Mouse (Mus musculus) heart, postnatal 4 days (tissue): ENCODE measurements around the gene Msh4. TPM values are rescaled to one million over a fixed set of nuclear protein-coding genes. Genes with fewer than 3 reads are reported as not detected.
"Not testable (repeated sequence)": the region's sequence is repeated elsewhere in the genome, so short reads cannot be mapped to it uniquely, and the experiment has no call there.

Experiments
- DNase-seq: peaks from one replicate; pipeline ENCODE4 v3.0.0; 2021
- total RNA-seq, 2 experiments: library from RNA; stranded (reverse); gene quantifications; 2 replicates each; pipeline ENCODE4 v1.2.3; 2021

The Msh4 gene
- total RNA-seq, 2 experiments from 2014 or later, result 0.29 to 0.31 TPM

DNA sequence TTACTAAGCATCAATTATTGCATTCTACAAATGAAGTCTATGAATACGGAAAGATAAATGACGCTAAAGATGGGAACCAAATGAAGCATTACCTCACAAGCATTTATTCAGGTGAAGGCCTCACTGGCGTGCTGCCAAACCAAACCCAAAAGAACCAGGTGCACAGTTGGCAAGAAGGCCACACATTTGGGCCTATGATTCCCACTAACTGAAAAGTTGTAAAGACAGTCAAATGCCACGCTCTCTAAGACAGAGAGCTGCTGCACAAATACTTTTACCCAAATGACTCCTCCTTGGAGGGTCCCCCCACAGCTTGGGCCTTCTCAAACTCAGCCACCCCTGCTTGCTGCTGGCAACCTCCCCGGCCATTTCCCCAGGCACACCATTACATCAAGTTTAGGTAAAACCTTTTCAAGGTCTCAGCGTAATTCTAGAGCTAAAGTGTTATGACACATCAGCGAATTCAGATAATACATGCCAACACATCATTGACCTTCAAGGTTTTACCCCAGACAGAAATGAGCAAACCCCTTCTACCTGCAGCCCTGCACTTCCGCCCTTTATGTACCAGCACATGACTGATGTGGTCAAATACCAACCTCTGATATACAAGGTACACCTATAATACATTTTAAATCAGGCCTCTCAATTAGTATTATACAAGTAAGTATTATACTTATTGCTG lies 5.4 kb upstream of the Msh4 start:
- no peak for DNase-seq

DNA sequence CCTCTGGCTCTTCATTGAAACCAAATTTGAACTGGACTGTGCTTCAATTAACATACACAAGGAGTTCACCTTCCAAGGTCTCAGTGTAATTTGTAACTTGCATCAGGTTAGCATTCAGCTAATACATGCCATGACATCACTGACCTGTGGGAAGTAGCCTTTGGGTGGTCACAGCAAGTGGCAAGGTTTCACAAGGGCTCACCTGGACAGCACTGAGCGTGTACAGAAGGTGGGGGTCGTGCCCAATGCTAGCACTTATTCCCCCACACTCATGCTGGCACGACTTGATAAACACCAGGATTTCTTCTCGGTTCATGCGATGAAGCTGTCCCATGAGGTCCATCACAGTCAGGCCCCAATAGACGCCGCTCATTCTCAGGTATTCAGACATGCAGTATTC lies 4.6 kb upstream of the Msh4 start:
- DNase-seq, result no peak

DNA sequence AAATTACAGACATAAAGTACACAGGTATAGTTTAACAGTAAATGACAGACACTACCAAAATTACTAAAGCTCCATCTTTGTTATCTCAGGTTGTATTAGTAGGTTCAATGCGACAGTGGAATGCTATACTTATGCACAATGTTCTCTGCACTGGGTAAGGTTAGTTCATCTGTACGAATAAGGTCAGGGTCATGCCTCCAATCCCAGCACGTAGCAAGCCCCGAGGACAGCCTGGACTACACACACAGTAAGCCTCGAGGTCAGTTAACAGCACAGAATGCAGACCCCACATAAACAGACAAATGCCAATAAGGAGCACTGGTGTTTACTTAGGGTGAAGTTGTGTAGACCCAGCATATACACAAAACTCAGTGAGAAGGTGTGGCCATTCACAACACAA lies 3.0 kb upstream of the Msh4 start:
- no peak for DNase-seq

DNA sequence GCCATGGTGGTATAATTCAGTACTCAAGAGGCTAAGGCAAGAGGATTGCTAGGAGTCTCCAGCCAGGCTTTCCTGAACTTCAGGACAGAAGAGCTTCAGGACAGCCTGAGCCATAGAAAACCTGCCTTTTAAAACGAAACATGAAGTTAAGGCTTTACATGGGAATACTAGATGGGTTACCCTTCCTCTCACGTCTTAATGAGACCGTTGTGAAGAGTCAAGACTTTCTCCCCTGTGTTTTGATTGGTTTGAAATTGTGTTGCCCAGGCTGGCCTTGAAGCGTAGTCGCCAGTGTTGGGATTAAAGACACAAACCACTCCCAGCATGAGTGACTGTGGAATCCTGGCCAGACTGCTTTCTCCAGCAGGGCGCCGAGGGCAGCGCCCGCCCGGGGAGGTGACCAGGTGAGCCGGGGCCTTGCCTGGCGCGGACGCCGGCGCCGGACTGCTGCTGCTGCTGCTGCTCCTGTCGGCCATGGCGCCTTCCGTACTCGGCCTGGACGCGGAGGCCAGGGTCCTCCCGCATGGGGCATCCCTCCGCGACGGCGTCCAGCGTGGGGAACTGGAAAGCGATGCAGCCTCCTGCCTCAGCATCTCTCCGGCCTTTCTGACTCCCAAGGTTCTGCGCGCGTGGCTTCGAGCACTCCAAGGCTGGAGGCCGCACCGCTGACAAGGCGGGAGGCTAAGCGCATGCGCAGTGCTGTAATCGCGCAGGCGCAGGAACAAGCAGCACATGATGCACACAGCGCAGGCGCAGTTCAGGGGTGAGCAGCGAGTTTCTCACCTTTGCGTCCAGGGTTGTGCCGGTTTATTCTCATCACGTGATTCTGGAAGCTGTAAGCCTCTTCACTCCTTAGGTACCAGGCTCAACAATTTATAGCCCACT lies 445 bp downstream of the Msh4 start:
- peak; percentile 15 for DNase-seq

DNA sequence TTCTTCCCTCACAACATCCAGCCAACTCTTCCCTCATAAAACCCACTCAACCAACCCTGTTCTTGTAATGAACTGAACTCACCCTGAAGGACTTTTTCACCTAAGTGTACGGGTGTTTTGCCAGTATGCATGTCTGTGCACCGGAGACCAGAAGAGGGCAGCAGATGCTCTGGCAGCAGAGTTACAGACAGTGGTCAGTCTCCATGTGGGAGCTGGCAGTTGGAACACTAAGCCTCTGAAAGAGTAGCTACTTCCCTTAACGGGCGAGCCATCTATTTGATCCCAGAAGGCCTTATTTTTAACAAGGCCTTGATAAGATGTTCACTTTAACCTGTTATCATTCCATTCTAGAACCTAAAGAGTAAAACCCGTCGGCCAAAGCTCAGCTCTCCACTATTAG lies 1.4 kb downstream of the Msh4 start:
- DNase-seq, result peak; percentile 65

DNA sequence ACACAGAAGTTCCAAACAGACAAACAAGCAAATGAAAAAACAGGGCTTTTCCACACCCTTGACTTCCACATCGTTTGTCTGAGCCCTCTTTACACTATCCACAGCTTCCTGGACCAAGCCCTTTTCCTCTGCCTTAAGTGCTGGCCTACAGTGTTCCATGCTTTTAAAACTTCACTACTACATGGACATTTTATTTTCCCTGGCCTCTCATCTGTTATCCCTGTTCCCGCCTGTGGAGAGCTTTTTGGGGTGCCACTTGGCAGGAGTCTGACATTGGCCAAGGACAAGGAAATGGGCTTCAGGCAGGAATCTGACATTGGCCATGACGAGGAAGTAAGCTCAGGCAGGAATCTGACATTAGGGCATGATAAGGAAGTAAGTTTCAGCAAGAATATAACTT lies 3.3 kb downstream of the Msh4 start:
- no peak for DNase-seq

DNA sequence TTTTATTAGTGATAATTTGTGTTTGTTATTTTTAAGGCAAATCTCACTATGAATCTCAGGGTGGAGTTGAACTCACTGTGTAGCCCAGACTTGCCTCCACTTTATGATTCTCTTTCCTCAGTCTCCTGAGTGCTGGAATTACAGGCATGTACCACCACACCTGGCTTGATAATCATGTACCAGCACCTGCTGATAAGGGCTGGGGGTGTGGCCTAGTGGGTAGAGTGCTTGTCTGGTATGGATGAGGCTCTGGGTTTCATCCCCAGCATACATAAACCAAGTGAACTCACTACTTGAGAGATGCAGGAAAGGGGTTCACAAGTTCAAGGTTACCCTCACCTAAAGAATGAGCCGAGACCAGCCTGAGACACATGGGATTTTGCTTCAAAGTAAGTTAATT lies 4.0 kb downstream of the Msh4 start:
- no peak for DNase-seq

DNA sequence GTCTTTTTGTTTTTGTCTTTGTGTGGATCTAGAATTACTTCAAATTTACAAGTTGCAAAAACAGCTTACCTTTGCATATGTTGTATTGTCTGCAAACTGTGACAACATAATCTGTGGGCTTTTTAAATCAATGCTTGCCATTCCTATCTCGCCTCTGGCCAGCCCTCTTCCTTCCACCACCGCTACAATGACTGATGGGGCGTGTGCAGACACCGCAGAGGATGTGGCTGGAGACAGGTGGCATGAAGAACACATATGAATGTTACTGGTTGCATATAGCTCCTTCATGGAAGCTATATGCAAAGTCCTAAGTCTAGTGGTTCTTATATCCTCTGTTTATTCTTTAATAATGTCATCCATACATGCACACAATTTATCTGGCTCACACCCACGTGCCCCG lies 8.7 kb downstream of the Msh4 start:
- DNase-seq, result no peak

DNA sequence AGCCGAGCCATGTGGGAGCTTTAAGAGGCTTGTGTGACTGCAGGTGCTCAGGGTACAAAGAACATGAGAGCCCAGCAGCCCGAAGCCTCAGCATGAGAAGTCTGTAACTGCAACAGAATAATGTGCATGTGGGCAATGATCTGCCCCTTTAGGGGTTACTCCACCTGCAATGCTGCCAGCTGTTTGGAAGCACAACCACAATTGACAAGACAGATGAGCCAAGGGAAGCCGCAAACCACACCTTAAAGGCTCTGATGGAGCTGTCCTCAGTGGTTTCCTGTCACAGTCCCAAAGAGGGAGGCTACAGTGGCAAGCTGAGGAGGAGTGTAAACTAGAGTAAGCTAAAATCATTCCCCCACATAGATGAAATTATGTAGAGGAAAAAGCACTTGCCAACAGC lies 10.5 kb downstream of the Msh4 start:
- no peak for DNase-seq

DNA sequence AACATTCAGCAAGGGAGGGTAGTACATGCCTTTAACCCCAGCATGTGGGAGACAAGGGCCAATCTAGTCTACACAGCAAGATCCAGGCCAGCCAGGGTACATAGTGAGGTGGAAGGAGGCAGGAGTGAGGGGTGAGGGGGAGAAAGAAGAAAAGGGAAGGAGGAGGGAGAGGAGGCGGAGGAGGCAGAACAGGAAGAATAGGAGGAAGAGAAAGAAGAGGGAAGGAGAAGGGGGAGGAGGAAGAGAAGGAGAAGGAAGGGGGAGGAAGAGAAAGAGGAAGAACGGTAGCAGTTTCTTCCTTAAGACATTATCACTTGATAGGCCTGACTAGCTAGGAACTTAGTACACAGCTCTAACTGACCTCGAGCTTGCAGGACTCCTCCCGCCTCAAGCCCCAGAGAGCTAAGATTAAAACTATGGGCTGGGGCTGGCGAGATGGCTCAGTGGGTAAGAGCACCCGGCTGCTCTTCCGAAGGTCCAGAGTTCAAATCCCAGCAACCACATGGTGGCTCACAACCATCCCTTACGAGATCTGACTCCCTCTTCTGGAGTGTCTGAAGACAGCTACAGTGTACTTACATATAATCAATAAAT lies 16.7 kb downstream of the Msh4 start:
- no peak for DNase-seq

DNA sequence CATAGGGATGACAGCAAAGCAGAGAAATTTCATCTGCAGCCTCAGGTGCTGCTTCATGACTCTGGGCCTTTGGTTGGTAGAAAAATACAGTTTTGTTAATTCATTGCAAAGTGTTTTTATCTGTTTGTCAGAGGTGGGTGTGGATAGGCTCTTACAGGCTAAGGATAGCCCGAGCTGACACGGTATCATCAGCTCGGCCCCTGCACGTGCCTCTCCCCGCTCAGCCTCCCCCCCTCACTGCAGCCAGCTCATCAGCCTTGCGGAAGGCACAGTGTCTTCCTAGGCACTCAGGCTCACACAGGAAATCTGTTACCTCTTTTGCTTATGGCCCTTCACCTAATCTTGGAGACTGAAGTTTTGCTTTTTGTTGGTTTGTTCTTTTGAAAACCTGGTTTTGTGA lies 17.8 kb downstream of the Msh4 start:
- DNase-seq, result no peak

DNA sequence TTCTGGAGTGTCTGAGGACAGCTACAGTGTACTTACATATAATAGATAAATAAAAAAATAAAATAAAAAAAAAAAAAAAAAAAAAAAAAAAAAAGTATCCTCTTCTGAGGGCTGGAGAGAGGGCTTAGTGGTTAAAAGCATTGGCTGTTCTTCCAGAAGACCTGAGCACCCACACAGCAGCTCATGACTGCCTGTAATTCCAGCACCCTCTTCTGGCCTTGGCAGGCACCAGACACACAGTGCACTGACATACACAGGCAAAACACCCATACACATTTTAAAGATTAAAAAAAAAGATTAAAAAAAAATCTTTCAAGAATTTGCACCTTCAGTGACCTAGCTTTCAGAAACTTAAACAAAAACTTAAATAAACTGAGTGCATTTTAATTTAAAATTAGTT lies 19.6 kb downstream of the Msh4 start:
- DNase-seq, result no peak

DNA sequence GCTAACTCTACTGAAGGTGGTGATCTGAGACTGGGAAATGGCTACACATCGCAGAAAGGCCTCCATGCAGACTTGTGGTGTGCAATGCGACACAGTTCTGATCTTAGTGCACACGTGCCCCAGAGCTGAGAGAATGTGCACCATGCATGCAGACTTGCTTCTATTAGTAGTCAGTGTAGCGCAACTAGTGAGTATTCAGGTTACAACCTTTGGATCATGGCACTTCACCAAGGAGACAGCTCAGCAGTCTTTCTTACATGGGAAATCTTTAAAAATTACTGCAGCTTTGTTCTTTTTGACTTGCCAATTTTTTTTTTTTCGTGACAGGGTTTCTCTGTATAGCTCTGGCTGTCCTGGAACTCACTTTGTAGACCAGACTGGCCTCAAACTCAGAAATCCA lies 34.5 kb downstream of the Msh4 start:
- no peak for DNase-seq

DNA sequence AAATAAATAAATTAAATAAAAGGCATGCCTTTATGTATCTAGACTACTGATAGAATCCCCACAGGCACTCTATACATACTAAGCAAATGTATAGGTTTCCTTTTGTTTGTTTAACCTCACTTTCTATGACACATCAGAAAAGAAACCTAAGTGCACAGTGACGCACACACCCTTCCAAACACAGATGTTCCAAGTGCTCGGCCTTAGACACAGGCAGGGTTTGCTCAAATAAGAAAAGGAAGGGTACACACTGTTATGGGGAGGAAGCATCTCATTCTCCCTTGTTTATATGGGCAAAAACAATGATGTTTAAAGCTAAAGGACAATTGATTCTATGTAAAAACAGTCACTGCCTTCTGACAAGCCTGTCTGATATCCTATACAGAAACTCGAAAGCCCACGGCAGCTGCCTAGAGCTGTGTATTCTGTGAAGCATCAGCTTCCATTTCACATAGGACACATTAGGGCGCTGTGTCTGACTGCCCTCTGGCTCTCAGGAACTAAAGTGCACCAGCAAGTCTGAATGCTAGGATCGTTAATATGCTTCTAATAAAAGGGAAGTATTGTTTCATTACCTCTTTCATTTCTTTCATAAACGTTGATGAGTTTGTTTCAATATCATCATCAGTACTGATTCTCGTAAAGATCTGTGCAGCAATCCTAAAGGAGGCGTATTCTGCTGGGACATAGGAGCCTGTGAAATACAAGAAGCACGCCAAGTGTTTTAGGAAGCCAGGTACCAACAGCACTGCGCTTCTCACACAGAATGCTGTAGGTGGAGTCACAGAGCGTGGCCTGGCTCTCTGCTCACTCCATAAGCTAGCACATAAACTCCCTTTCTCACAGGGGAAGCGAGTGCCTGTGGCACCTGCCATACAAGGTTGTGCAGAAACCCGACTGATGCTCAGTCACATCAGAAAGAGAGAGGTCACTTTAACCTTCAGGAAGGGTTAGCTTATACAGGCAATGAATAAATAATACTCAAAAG lies 38.5 kb downstream of the Msh4 start:
- DNase-seq, result no peak

DNA sequence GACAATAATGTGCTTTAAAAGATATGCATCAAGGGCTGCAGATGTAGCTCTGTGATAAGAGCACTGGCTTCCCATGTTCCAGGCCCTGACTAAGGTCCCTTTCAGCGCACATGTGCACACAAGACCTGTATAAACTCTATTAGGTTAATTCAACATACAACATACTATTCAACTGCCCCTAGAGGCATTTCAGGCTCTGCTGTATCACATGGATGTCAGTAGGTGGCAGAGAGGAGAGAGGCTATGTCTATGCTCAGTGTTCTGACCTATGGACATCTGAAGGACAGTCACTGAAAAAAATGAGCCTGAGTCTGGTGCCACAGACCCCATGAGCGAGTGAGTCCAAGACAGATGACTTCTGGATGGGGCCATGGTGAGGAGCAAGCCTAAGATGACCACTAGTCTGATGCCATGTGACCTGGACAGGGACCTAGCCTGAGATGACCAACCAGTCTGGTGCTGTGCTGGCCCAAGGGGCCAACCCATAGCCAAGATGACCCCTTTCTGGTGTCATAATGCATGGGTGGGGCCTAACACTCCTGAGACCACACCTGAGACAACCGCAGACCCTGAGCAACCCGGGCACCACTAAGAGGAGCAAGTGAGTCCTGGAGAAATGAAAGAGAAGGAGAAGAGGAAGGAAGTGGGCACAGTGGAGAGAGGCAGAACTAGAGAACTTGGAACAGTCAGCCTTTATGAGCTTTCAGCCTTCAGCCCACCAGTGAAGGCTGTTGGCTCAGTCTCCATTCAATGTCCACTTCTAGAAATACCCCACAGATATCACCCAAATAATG lies 41.1 kb downstream of the Msh4 start:
- DNase-seq, result no peak

DNA sequence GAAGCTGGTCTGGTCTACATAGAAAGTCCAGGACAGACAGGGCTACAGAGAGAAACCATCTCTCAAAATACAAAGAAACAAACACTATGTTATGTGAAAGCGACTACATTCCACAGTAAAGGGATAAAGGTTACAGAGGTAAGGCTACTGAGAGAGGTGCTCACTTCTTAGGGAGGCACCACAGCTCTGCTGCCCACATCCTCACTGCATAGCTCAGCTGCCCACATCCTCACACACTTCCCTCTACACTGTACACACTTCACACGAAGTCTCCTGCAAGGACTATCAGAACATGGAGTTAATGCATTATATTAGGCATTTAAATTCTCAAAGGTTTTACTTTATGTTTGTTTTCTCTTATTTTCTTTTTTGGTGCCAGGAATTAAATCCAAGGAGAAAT lies 42.1 kb downstream of the Msh4 start:
- DNase-seq, result no peak

DNA sequence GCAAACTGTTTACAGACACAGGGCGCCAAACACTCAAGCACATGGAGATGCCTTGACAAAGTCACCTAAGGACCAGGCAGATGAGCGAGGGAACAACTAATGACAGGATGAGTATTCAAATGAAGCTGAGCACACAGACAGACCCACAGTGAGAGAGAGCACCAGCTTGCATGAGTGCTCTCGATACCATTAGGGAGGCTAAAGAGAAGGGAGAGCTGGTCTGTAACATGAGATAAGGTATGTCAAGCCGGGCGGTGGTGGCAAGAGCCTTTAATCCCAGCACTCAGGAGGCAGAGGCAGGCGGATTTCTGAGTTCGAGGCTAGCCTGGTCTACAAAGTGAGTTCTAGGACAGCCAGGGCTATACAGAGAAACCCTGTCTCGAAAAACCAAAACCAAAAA lies 45.5 kb downstream of the Msh4 start:
- not testable (repeated sequence) for DNase-seq

DNA sequence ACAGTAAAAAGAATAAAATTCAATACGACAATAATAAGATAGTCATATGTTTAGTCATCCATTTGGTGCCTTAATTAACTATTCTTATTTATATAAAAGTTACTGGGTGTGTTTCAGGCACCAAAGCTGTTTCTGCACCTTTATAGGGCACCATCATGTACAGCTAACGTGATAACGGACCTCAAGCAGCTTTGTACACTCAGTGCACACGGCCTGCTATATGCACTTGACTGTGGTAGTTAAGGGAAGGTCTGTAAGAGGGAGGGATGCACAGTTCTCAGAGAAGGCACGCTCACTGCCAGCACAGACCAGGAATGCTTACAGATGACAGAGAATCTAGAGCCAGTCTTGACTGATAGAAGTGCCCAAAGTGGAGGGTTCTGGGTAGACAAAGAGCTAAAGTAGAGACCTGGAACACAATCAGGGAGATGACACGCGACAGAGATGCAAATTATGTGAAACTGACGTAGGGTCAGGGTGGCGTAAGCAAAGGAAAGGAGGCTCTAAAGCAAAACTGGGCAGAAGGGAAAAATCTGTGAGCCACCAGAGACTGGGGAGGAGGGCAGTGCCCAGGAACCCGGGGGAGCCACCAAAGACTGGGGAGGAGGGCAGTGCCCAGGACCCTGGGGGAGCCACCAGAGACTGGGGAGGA lies 47.5 kb downstream of the Msh4 start:
- DNase-seq, result no peak

DNA sequence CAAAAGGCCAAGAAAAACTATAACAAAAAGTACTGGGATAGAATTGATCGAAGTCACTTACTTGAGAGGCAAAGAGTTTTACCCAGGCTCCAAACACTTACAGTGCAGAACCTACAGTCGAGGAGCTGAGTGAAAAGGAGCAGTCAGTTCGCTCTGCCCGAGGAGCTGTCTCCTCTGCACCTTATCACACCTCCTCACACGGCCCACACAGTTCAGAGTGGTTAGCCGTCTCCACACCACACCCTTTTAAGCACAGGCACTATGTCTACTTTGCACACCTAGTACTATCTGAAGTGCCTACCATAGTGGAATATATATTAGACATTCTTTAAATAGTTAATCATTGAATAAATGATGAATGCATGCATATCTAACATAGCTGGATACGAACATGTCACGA lies 53.7 kb downstream of the Msh4 start:
- no peak for DNase-seq

DNA sequence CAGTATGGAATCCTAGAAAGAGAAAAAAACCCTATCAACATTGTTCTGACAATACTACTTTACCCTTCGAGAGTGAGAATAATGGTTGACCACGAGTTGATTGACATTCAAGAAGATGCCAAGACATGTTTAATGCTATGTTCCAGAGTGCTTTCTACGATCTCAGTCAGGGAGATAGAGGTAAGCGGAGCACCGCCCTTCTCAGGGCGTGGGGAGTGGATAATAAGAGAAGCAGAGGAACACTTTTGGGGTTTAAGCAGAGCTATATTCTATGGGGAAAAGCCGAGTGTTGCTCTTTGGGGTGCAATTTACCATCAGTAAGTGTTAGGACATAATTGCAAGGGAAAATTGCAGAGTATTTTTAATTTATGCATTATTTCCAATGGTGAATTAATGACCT lies 55.2 kb downstream of the Msh4 start:
- DNase-seq, result no peak

DNA sequence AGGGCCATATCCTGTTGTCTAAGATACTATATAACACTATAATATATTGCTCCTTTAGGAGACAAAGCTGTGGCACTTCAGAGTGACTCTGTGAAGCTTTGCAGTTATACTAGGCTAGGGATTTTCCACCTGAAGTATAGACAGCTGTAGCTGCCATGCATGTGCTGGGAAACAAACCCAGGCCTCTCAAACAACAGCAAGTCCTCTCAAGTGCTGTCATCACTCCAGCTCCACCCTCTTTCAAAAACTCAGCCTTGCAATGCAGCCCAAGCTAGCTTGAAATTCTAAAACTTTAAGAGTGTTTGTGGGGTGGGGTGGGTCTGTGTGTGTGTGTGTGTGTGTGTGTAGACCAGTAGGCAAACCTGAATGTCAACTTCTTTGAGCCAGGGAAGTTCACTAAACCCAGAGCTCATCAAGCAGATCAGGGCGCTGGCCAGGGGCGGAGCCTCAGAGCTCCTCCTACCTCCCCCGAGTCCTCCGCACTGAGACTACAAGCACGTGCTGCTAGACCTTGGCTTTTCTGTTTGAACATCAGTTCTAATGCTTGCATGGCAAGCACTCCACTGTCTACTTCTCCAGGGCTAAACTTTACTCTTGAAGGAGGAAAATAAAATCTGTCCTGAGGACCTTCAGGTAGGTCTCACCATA lies 56.4 kb downstream of the Msh4 start:
- peak; percentile 51 for DNase-seq
